Mouse (Mus musculus): Measurements from ENCODE around the gene Zscan10. TPM values are rescaled to one million over a fixed set of nuclear protein-coding genes. Genes with fewer than 3 reads are reported as not detected.

Gene Zscan10
- total RNA-seq (2017): not detected in 2 replicates

- ATAC-seq (ENCODE audit: extremely low read depth, insufficient number of reproducible peaks, low FRiP score, poor library complexity, severe bottlenecking): no peak
Observed at GRCm38 (mm10) chr17:23600641-23601622, at the start of gene Zscan10. TSS of gene Zscan10 (plus strand) at chr17:23600856.

GRCm38 (mm10) chr17:23550856-23551255, 49.8 kb upstream of the Zscan10 start:
- ATAC-seq (ENCODE audit: extremely low read depth, insufficient number of reproducible peaks, low FRiP score, poor library complexity, severe bottlenecking): no peak

- ATAC-seq (ENCODE audit: extremely low read depth, insufficient number of reproducible peaks, low FRiP score, poor library complexity, severe bottlenecking): no peak
Observed at GRCm38 (mm10) chr17:23551416-23551815, 49.2 kb upstream of the Zscan10 start.

- no peak for ATAC-seq (ENCODE audit: extremely low read depth, insufficient number of reproducible peaks, low FRiP score, poor library complexity, severe bottlenecking)
Observed at GRCm38 (mm10) chr17:23551963-23552362, 48.7 kb upstream of the Zscan10 start.

- ATAC-seq (ENCODE audit: extremely low read depth, insufficient number of reproducible peaks, low FRiP score, poor library complexity, severe bottlenecking): no peak
Observed at GRCm38 (mm10) chr17:23552896-23553633, 47.6 kb upstream of the Zscan10 start.

- ATAC-seq (ENCODE audit: extremely low read depth, insufficient number of reproducible peaks, low FRiP score, poor library complexity, severe bottlenecking): no peak
Observed at GRCm38 (mm10) chr17:23553634-23554120, 47.0 kb upstream of the Zscan10 start.

GRCm38 (mm10) chr17:23554321-23554720, 46.3 kb upstream of the Zscan10 start:
- no peak for ATAC-seq (ENCODE audit: extremely low read depth, insufficient number of reproducible peaks, low FRiP score, poor library complexity, severe bottlenecking)

GRCm38 (mm10) chr17:23555243-23555916, 45.3 kb upstream of the Zscan10 start:
- ATAC-seq (ENCODE audit: extremely low read depth, insufficient number of reproducible peaks, low FRiP score, poor library complexity, severe bottlenecking): no peak

- ATAC-seq (ENCODE audit: extremely low read depth, insufficient number of reproducible peaks, low FRiP score, poor library complexity, severe bottlenecking): no peak
Observed at GRCm38 (mm10) chr17:23559767-23560166, 40.9 kb upstream of the Zscan10 start.

- ATAC-seq (ENCODE audit: extremely low read depth, insufficient number of reproducible peaks, low FRiP score, poor library complexity, severe bottlenecking): peak; percentile 85
Observed at GRCm38 (mm10) chr17:23563595-23564367, 36.9 kb upstream of the Zscan10 start, which contains the start of gene Zfp213. TSS of gene Zfp213 (minus strand) at chr17:23564238.

GRCm38 (mm10) chr17:23564368-23564715, 36.3 kb upstream of the Zscan10 start:
- no peak for ATAC-seq (ENCODE audit: extremely low read depth, insufficient number of reproducible peaks, low FRiP score, poor library complexity, severe bottlenecking)

- ATAC-seq (ENCODE audit: extremely low read depth, insufficient number of reproducible peaks, low FRiP score, poor library complexity, severe bottlenecking): no peak; the same call in 1 of the 2 replicates
Observed at GRCm38 (mm10) chr17:23566787-23567186, 33.9 kb upstream of the Zscan10 start.

GRCm38 (mm10) chr17:23568370-23568769, 32.3 kb upstream of the Zscan10 start:
- ATAC-seq (ENCODE audit: extremely low read depth, insufficient number of reproducible peaks, low FRiP score, poor library complexity, severe bottlenecking): no peak

GRCm38 (mm10) chr17:23570017-23570416, 30.6 kb upstream of the Zscan10 start:
- peak; percentile 86 for ATAC-seq (ENCODE audit: extremely low read depth, insufficient number of reproducible peaks, low FRiP score, poor library complexity, severe bottlenecking)

GRCm38 (mm10) chr17:23571084-23571483, 29.6 kb upstream of the Zscan10 start:
- ATAC-seq (ENCODE audit: extremely low read depth, insufficient number of reproducible peaks, low FRiP score, poor library complexity, severe bottlenecking): no peak

- no peak for ATAC-seq (ENCODE audit: extremely low read depth, insufficient number of reproducible peaks, low FRiP score, poor library complexity, severe bottlenecking)
Observed at GRCm38 (mm10) chr17:23572059-23572458, 28.6 kb upstream of the Zscan10 start.

- ATAC-seq (ENCODE audit: extremely low read depth, insufficient number of reproducible peaks, low FRiP score, poor library complexity, severe bottlenecking): no peak
Observed at GRCm38 (mm10) chr17:23574130-23574529, 26.5 kb upstream of the Zscan10 start.

GRCm38 (mm10) chr17:23575951-23576552, 24.6 kb upstream of the Zscan10 start:
- ATAC-seq (ENCODE audit: extremely low read depth, insufficient number of reproducible peaks, low FRiP score, poor library complexity, severe bottlenecking): no peak
